Mouse (Mus musculus) neutrophil, adult 5-6 weeks (primary cell): Measurements from ENCODE around the gene Olfr166. TPM values are rescaled to one million over a fixed set of nuclear protein-coding genes. Genes with fewer than 3 reads are reported as not detected.
"Not testable (repeated sequence)": the region's sequence is repeated elsewhere in the genome, so short reads cannot be mapped to it uniquely, and the experiment has no call there.

Source experiments
- ATAC-seq: fragments of 151-379, 151-347 bp; 2 replicates; pipeline ENCODE4 v1.8.0; 2017; ENCODE audit warnings: mild to moderate bottlenecking, moderate TSS enrichment; ENCODE audit not compliant: insufficient number of reproducible peaks, poor library complexity, low FRiP score, severe bottlenecking; ENCODE audit errors: extremely low read depth
- total RNA-seq: library from RNA; stranded (forward); fragments of 200-1000 nt; gene quantifications from 2 replicates; pipeline ENCODE4 v1.2.3, GENCODE M21; 2017

The Olfr166 gene
- 0.37 and 0.81 TPM in 2 replicates for total RNA-seq

DNA sequence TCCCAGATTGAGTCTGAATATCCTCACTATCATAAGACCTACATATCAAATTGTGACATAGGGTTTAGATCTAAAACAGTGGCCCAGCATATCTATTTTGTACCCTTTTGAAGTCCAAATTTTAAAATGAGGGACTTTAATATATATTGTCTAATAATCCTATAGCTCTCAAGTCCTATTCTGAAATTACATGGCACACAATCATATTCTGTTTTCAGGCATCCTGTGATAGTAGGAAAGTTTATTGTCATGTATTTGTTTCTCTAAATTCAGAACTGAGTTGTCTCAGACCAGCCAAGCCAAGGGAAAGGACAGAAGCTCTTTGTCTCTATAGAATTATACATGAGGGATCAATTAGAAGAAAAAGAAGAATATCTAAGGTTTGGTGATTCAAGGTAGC, at the start of gene Olfr166:
Gene Olfr166 (plus strand): TSS at position 301 of the 400 bp plus-strand sequence.
- ATAC-seq, result no peak

DNA sequence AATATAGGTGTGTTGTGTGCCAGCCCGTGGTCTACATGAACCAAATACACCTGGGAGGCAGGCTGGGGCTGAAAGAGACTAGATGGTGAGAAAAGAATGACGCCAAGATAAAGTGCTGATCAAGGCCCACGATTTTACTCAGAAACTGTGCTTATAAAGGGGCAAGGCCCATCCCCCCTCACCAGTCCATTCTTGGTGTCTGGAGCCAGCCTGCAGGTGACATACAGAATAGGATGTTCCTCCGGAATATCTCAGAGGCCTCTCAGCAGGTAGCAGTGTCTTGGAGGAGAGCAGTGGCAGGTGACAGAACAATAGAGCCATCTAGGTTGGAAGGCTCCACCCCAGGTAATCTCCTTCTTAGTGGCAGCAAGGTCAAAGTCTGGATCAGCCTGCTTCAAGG, 24.8 kb upstream of the Olfr166 start:
- not testable (repeated sequence) for ATAC-seq

DNA sequence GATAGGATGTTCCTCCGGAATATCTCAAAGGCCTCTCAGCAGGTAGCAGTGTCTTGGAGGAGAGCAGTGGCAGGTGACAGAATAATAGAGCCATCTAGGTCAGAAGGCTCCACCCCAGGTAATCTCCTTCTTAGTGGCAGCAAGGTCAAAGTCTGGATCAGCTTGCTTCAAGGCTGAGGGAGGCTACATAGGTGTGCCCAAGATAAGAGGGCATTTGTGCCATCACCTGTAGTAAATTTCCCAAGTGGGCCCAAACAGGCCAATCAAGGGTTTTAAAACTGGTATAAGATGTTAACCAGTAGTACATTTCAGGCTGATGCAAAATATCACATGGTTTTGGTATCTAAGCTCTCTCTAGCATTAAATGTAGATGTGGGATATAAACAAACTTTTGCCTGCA, 19.1 kb upstream of the Olfr166 start:
- ATAC-seq, result no peak

DNA sequence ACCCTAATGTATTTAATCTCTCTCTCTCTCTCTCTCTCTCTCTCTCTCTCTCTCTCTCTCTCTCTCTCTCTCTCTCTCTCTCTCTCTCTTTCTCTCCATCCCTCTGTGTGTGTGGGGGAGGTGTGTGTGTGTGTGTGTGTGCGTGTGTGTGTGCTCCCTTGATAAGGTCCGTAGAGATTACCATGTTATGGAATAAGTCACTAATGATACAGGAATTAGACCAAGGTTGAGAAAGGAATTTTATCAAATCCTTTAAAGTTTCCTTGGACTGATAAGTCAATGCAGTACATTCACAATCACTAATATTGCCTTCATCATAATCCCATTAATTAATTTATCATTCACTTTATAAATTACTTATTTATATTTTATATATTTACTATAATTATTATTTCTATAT, 38.7 kb downstream of the Olfr166 start, which contains the start of gene Olfr167:
Gene Olfr167 (minus strand): TSS at position 101 of the 400 bp plus-strand sequence.
- no peak for ATAC-seq

DNA sequence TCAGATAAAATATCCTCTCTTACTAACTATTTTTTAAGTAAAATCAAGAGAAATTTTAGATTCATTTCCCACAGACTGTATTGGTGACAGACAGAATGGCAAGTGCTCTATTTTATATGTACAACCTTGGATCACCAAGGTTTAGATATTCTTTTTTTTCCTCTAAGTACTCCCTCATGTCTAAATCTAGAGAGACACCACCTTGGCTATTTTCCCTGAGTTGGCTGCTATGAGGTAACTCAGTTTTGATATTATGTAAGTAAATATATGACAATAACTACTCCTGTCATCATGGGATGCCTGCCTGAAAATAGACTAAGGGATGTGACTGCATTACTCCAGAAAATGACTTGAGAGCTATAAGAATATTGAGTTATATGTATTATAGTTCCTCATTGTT, 52.0 kb downstream of the Olfr166 start, which contains the start of gene Olfr168:
Gene Olfr168 (minus strand): TSS at position 101 of the 400 bp plus-strand sequence.
- ATAC-seq, result no peak

Other genes starting within 250 kb of the Olfr166 start
- gene Olfr164, start 169.6 kb upstream of the Olfr166 start, total RNA-seq, result 0.58 and 0.86 TPM in 2 replicates
- not detected in 2 replicates for gene Olfr165, start 60.6 kb upstream of the Olfr166 start, total RNA-seq
- gene Olfr167, start 38.6 kb downstream of the Olfr166 start, total RNA-seq, result not detected in 2 replicates
- gene Olfr168, start 51.9 kb downstream of the Olfr166 start, total RNA-seq, result not detected in 2 replicates
- not detected in 2 replicates for gene Olfr169, start 88.1 kb downstream of the Olfr166 start, total RNA-seq
- gene Olfr170, start 128.2 kb downstream of the Olfr166 start, total RNA-seq, result not detected in 2 replicates
- gene Olfr171, start 146.2 kb downstream of the Olfr166 start, total RNA-seq, result not detected in 2 replicates
- 3.3 and 4.1 TPM in 2 replicates for gene Lamp3, start 222.7 kb downstream of the Olfr166 start, total RNA-seq